Mouse (Mus musculus): Measurements from ENCODE around the gene Qsox2.

DNA sequence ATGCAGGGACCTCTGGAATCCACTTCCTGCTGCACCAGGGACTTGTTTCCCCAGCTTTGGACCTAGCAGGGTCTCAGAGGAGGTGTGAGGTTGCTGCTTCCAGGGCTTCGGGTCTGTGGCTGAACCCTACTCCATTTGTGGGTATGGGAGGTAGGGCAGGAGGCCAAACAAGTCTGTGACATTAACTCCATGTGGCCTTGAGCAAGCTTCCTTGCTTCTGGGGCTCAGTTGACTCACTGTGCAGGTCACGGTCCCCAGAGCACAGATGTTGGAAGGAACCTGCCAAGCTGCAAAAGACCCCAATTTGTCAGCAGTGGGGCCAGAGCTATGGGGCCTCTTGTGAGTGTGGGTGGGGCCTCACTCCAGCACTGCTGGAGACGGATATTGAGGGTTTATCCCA is 53.0 kb downstream of the Qsox2 start:
- TF ChIP-seq CTCF (IDR thresholded peaks at IDR 0.05; ENCODE audit: extremely low read depth, insufficient read depth, insufficient read length, insufficient replicate concordance) (no peak), POLR2A (IDR thresholded peaks at IDR 0.05; ENCODE audit: low read depth, low read length) (no peak)

All from spleen, adult 2 months (tissue).